Mouse (Mus musculus) spleen, adult 2 months (tissue): ENCODE measurements around the gene Gli2. TPM values are rescaled to one million over a fixed set of nuclear protein-coding genes. Genes with fewer than 3 reads are reported as not detected.

ENCODE experiments used
- DNase-seq, 2 experiments: peaks; one replicate each; pipeline versions ENCODE4 v3.0.0 to v3.0.0-alpha.2; 2012 to 2021; ENCODE audit warnings: low spot score in 2 of 2, low read depth in 1 of 2
- H3K27ac ChIP-seq: fragments of 200-500 bp; 2 replicates; pipeline ENCODE4 v1.5.1; 2012; ENCODE audit warnings: low read length, inconsistent platforms; ENCODE audit not compliant: insufficient read depth
- H3K27me3 ChIP-seq: fragments of 200-500 bp; 2 replicates; pipeline ENCODE4 v1.6.1; 2012; ENCODE audit warnings: mild to moderate bottlenecking, moderate library complexity, low read length, inconsistent platforms; ENCODE audit not compliant: control insufficient read depth, insufficient read depth
- H3K36me3 ChIP-seq: fragments of 200-500 bp; 2 replicates; pipeline ENCODE4 v1.6.1; 2012; ENCODE audit warnings: mild to moderate bottlenecking, low read length, inconsistent platforms; ENCODE audit not compliant: control insufficient read depth, insufficient read depth
- H3K4me1 ChIP-seq: fragments of 200-500 bp; 2 replicates; pipeline ENCODE4 v1.6.1; 2011; ENCODE audit warnings: inconsistent platforms; ENCODE audit not compliant: control insufficient read depth, insufficient read depth, insufficient read length
- H3K4me3 ChIP-seq: fragments of 200-500 bp; 2 replicates; pipeline ENCODE4 v1.5.1; 2011; ENCODE audit warnings: mild to moderate bottlenecking, inconsistent platforms; ENCODE audit not compliant: insufficient read depth, insufficient read length; ENCODE audit errors: extremely low read depth
- CTCF ChIP-seq: fragments of 200-500 bp; IDR thresholded peaks from 2 replicates; pipeline ENCODE4 v1.5.1; 2011; ENCODE audit warnings: mild to moderate bottlenecking, inconsistent platforms; ENCODE audit not compliant: insufficient read depth, insufficient read length, insufficient replicate concordance; ENCODE audit errors: extremely low read depth
- POLR2A ChIP-seq: fragments of 200-500 bp; IDR thresholded peaks from 2 replicates; pipeline ENCODE4 v1.6.1; 2011; ENCODE audit warnings: low read depth, low read length, inconsistent platforms
- WGBS: fragments of 180-500 bp; shearing (Covaris S2); methylation state at CpG from one replicate; pipeline ENCODE4 v1.1.7; 2018; 5-methylcytosine and 5-hydroxymethylcytosine counted together
- polyA plus RNA-seq: library from polyadenylated mRNA; depleted of rRNA; stranded (reverse); fragments of >200 nt; gene quantifications from 2 replicates; pipeline ENCODE4 v1.2.3, GENCODE M21; 2012

Gene Gli2
- polyA plus RNA-seq, 1 experiment = 1.2 TPM

- 95% methylated on average over 3 of the region's 3 CpGs for WGBS
- Histone ChIP-seq H3K4me1 (no peaks in the 10 kb centered on the region), H3K27me3 (no peaks in the 10 kb centered on the region), H3K36me3 (no peaks in the 10 kb centered on the region), H3K27ac (no peak overlapping the region), H3K4me3 (no peak overlapping the region)
- TF ChIP-seq POLR2A = no peak
- TF ChIP-seq CTCF = no peak
- DNase-seq = no peak
Observed at GRCm38 (mm10) chr1:118903742-118904141, 149.7 kb downstream of the Gli2 start.

GRCm38 (mm10) chr1:118901868-118902586, 151.4 kb downstream of the Gli2 start:
- Histone ChIP-seq H3K4me1 (no peaks in the 10 kb centered on the region), H3K27ac (no peak overlapping the region), H3K36me3 (no peaks in the 10 kb centered on the region), H3K27me3 (no peaks in the 10 kb centered on the region), H3K4me3 (no peak overlapping the region)
- WGBS = 76% methylated on average over 8 of the region's 8 CpGs
- TF ChIP-seq CTCF = no peak
- TF ChIP-seq POLR2A = no peak
- no peak for DNase-seq

GRCm38 (mm10) chr1:118898351-118898750, 155.1 kb downstream of the Gli2 start:
- TF ChIP-seq CTCF (no peak), POLR2A (no peak)

DNA sequence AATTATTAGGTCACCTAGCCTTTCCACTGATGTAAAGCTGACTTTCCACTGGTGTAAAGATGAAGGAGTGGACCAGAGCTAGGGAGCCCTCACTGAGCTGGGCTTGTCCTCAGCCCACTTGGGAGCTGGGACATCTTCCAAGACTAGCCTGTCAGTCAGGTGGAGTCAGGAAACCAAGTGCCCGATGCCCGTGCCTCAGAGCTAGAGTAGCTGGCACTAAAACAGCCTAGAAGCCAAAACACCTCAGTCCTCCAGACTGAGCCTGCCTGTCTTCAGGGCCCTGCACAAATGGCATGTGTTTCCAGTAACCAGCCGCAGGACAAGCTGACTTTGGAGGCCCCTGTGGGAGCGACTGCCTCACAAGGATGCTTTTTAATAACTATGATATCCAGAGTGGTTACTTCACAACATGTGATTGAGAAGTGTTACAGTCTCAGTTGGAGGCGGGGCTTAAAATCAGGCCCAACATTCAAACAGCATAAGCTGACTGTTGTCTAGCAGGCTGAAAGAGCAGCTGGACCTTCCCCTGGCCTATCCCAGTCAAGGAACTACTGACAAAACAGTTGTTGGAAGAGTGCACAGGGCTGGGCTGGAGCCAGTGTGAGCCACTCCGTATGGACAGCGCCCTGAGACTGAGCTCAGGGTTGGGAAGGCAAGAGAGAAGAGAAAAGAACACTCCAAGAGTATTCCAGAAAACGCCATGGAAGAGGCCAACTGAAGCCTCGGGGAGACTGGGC, 158.2 kb downstream of the Gli2 start:
- no peak for DNase-seq
- Histone ChIP-seq H3K4me1 (no peaks in the 10 kb centered on the region), H3K4me3 (no peak overlapping the region), H3K36me3 (no peaks in the 10 kb centered on the region), H3K27me3 (no peaks in the 10 kb centered on the region), H3K27ac (no peak overlapping the region)
- WGBS = 81% methylated on average over 9 of the region's 9 CpGs
- TF ChIP-seq POLR2A = no peak
- no peak for TF ChIP-seq CTCF

More at GRCm38 (mm10) chr1:118898351-118898750, 155.1 kb downstream of the Gli2 start:
- Histone ChIP-seq H3K4me3 (no peak overlapping the region), H3K36me3 (no peaks in the 10 kb centered on the region), H3K27ac (no peak overlapping the region), H3K4me1 (no peaks in the 10 kb centered on the region), H3K27me3 (no peaks in the 10 kb centered on the region)
- WGBS = 60% methylated on average over 3 of the region's 3 CpGs
- no peak for DNase-seq

GRCm38 (mm10) chr1:118891395-118891794, 162.0 kb downstream of the Gli2 start:
- no peak for DNase-seq
- Histone ChIP-seq H3K4me1 (no peaks in the 10 kb centered on the region), H3K36me3 (no peaks in the 10 kb centered on the region), H3K4me3 (no peak overlapping the region), H3K27ac (no peak overlapping the region), H3K27me3 (no peaks in the 10 kb centered on the region)
- TF ChIP-seq POLR2A (no peak), CTCF (no peak)
- WGBS = 83% methylated on average over 5 of the region's 5 CpGs

GRCm38 (mm10) chr1:118890125-118890875, 163.1 kb downstream of the Gli2 start:
- no peak for TF ChIP-seq POLR2A
- TF ChIP-seq CTCF = no peak
- no peak overlapping the region for H3K4me3 ChIP-seq
- H3K36me3 ChIP-seq = no peaks in the 10 kb centered on the region
- 85% methylated on average over 14 of the region's 14 CpGs for WGBS
- no peaks in the 10 kb centered on the region for H3K27me3 ChIP-seq
- H3K27ac ChIP-seq = no peak overlapping the region
- no peaks in the 10 kb centered on the region for H3K4me1 ChIP-seq
- no peak for DNase-seq
